Mouse (Mus musculus): Measurements from ENCODE around the gene Wap. TPM values are rescaled to one million over a fixed set of nuclear protein-coding genes. Genes with fewer than 3 reads are reported as not detected.

Gene Wap
- polyA plus RNA-seq, 1 experiment from 2014 or later, result 2.6 TPM

DNA sequence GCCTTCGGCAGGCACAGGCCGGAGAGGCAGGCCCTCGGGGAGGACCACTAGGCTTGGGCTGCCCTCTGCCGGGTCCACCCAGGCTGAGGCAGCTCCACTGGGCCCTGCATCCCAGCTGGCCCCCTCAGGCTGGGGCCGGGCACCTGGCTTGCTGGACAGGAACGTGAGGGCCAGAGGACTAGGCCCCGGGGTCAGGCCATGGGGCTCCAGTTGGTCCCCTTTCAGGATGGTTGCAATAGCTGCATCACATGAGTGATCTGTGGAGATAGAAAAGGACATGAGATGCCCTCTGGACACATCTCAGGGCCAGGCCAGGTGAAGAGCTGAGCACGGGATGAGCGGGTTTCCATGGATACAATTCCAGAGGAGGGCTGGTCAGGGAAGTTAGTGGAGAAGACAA, 35.8 kb downstream of the Wap start:
- H3K4me3 ChIP-seq (ENCODE audit: low read depth, low read length), result no peak overlapping the region
- no peak overlapping the region for H3K4me2 ChIP-seq (replicated peaks; ENCODE audit: low read depth)
- H3K9me3 ChIP-seq (ENCODE audit: control insufficient read depth, low read length), result no peaks in the 10 kb centered on the region
- DNase-seq (ENCODE audit: low spot score) (no peak), ATAC-seq (ENCODE audit: low FRiP score, low TSS enrichment) (no peak)
- TF ChIP-seq EP300 (optimal IDR thresholded peaks at IDR 0.05), result no peak
- H3K36me3 ChIP-seq (ENCODE audit: control insufficient read depth, insufficient read depth, low read length), result no peaks in the 10 kb centered on the region
- WGBS, result 66% methylated on average over 9 of the region's 9 CpGs
- 0 out of 2 replicates have a peak, but pooled peaks cover 3% of the 10 kb centered on the region for H3K4me1 ChIP-seq (replicated peaks; ENCODE audit: control insufficient read depth, insufficient read depth)
- no peaks in the 10 kb centered on the region for H3K27me3 ChIP-seq (ENCODE audit: control insufficient read depth, insufficient read depth, low read length)
- no peak overlapping the region for H3K27ac ChIP-seq (replicated peaks)
- H3K9ac ChIP-seq (ENCODE audit: low read length), result no peak overlapping the region

DNA sequence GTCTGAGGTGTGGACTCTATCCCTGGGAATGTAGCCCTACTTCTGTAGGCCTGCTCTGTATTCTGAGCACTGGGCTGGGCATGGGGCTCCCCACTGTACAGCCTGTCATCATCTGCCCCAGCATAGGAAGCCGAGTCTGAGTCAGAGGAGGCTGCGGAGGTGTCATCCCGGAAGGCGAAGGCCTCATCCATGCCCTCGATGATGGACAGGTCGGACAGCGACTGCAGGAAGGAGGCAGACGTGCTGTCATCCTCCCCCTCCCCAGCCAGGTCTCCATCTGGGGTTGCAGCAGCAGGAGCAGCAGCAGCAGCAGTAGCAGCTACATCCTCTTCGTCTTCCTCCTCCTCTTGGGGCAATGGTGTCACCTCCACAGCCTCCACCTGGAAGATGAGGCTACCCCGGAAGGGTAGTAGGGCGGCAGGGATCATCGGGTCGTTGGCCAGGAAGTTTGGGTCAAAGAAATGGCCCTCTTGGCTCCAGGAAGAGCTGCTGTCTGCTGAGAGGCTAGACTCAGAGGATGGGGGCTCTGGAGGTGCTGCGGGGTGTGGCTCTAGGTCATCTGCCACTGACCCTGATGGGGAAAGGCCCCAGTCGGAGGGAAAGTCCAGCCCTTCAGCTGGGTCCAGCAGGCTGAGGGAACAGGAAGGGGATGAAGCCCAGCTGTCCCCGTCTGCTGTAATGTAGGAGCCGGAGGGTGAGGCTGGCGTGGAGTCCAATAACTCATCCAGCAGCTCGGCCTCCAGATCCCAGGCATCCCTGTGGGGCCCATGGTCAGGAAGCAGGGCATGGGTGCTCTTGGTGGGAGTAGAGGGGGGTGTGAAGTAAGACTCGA, 36.6 kb downstream of the Wap start:
- WGBS, result 69% methylated on average over 20 of the region's 20 CpGs
- H3K4me1 ChIP-seq (replicated peaks; ENCODE audit: control insufficient read depth, insufficient read depth), result 0 out of 2 replicates have a peak, but pooled peaks cover 3% of the 10 kb centered on the region
- no peak overlapping the region for H3K4me3 ChIP-seq (ENCODE audit: low read depth, low read length)
- H3K9ac ChIP-seq (ENCODE audit: low read length), result no peak overlapping the region
- no peaks in the 10 kb centered on the region for H3K9me3 ChIP-seq (ENCODE audit: control insufficient read depth, low read length)
- no peak for DNase-seq (ENCODE audit: low spot score)
- H3K27ac ChIP-seq (replicated peaks), result no peak overlapping the region
- no peak for ATAC-seq (ENCODE audit: low FRiP score, low TSS enrichment)
- H3K4me2 ChIP-seq (replicated peaks; ENCODE audit: low read depth), result no peak overlapping the region
- TF ChIP-seq CTCF (IDR thresholded peaks at IDR 0.05; ENCODE audit: low read depth), result no peak
- TF ChIP-seq EP300 (optimal IDR thresholded peaks at IDR 0.05), result no peak
- peaks cover 2% of the 10 kb centered on the region; the same call in 1 of the 2 replicates for H3K36me3 ChIP-seq (ENCODE audit: control insufficient read depth, insufficient read depth, low read length)
- H3K27me3 ChIP-seq (ENCODE audit: control insufficient read depth, insufficient read depth, low read length), result no peaks in the 10 kb centered on the region

GRCm38 (mm10) chr11:6600284-6600944, 38.0 kb downstream of the Wap start:
- ATAC-seq (ENCODE audit: low FRiP score, low TSS enrichment), result no peak
- 79% methylated on average over 8 of the region's 8 CpGs for whole genome bisulfite sequencing
- no peak for DNase-seq (ENCODE audit: low spot score)

DNA sequence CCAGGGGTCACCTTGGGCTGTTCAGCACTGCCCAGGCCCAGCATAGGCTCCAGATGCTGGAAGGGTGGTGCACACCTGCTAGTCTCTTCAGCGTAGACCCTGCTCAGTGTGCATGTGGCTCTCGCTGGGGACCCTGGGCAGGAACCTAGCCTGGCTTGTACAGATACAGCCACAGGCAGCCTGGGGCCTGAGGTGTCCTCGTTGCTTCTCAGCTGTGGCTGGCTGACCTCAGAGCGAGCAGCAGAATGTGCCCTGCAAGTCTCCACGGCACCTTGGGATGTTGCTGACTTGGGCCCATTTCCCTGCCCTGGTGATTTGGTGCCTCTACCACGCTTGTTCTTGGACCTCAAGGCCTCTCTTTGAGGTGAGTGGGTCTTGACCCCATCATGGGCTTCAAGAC, 38.6 kb downstream of the Wap start:
- Histone ChIP-seq H3K9ac (ENCODE audit: low read length) (no peak overlapping the region), H3K4me3 (ENCODE audit: low read depth, low read length) (no peak overlapping the region), H3K27me3 (ENCODE audit: control insufficient read depth, insufficient read depth, low read length) (no peaks in the 10 kb centered on the region), H3K4me2 (replicated peaks; ENCODE audit: low read depth) (no peak overlapping the region), H3K9me3 (ENCODE audit: control insufficient read depth, low read length) (no peaks in the 10 kb centered on the region), H3K36me3 (ENCODE audit: control insufficient read depth, insufficient read depth, low read length) (peaks cover 9% of the 10 kb centered on the region), H3K27ac (replicated peaks) (no peak overlapping the region), H3K4me1 (replicated peaks; ENCODE audit: control insufficient read depth, insufficient read depth) (no peaks in the 10 kb centered on the region)
- DNase-seq (ENCODE audit: low spot score) (no peak), ATAC-seq (ENCODE audit: low FRiP score, low TSS enrichment) (no peak)
- 86% methylated on average over 6 of the region's 6 CpGs for WGBS
- TF ChIP-seq EP300 (optimal IDR thresholded peaks at IDR 0.05), result no peak
- TF ChIP-seq CTCF (IDR thresholded peaks at IDR 0.05; ENCODE audit: low read depth), result no peak

More at GRCm38 (mm10) chr11:6600284-6600944, 38.0 kb downstream of the Wap start:
- TF ChIP-seq EP300 (optimal IDR thresholded peaks at IDR 0.05) (no peak), CTCF (IDR thresholded peaks at IDR 0.05; ENCODE audit: low read depth) (no peak)
- no peak overlapping the region for H3K4me3 ChIP-seq (ENCODE audit: low read depth, low read length)
- peaks cover 4% of the 10 kb centered on the region for H3K36me3 ChIP-seq (ENCODE audit: control insufficient read depth, insufficient read depth, low read length)
- no peak overlapping the region for H3K4me2 ChIP-seq (replicated peaks; ENCODE audit: low read depth)
- H3K27ac ChIP-seq (replicated peaks), result no peak overlapping the region
- no peaks in the 10 kb centered on the region for H3K27me3 ChIP-seq (ENCODE audit: control insufficient read depth, insufficient read depth, low read length)
- no peaks in the 10 kb centered on the region for H3K9me3 ChIP-seq (ENCODE audit: control insufficient read depth, low read length)
- no peak overlapping the region for H3K9ac ChIP-seq (ENCODE audit: low read length)
- no peaks in the 10 kb centered on the region for H3K4me1 ChIP-seq (replicated peaks; ENCODE audit: control insufficient read depth, insufficient read depth)

GRCm38 (mm10) chr11:6599011-6599681, 39.3 kb downstream of the Wap start:
- H3K9me3 ChIP-seq (ENCODE audit: control insufficient read depth, low read length), result no peaks in the 10 kb centered on the region
- no peak for ATAC-seq (ENCODE audit: low FRiP score, low TSS enrichment)
- no peak for DNase-seq (ENCODE audit: low spot score)
- TF ChIP-seq EP300 (optimal IDR thresholded peaks at IDR 0.05) (no peak), CTCF (IDR thresholded peaks at IDR 0.05; ENCODE audit: low read depth) (no peak)
- H3K36me3 ChIP-seq (ENCODE audit: control insufficient read depth, insufficient read depth, low read length), result peaks cover 15% of the 10 kb centered on the region
- H3K4me3 ChIP-seq (ENCODE audit: low read depth, low read length), result no peak overlapping the region
- WGBS, result 31% methylated on average over 24 of the region's 27 CpGs
- no peak overlapping the region; the same call in 1 of the 2 replicates for H3K4me2 ChIP-seq (replicated peaks; ENCODE audit: low read depth)
- no peak overlapping the region for H3K27ac ChIP-seq (replicated peaks)
- H3K9ac ChIP-seq (ENCODE audit: low read length), result no peak overlapping the region
- H3K27me3 ChIP-seq (ENCODE audit: control insufficient read depth, insufficient read depth, low read length), result no peaks in the 10 kb centered on the region
- no peaks in the 10 kb centered on the region for H3K4me1 ChIP-seq (replicated peaks; ENCODE audit: control insufficient read depth, insufficient read depth)

Data from stomach, postnatal 0 days (tissue).